Mouse (Mus musculus) spleen, adult 2 months (tissue): Measurements from ENCODE around the gene Clns1a. TPM values are rescaled to one million over a fixed set of nuclear protein-coding genes. Genes with fewer than 3 reads are reported as not detected.

Experiments
- DNase-seq, 2 experiments: peaks; one replicate each; pipeline versions ENCODE4 v3.0.0 to v3.0.0-alpha.2; 2012 to 2021; ENCODE audit warnings: low spot score in 2 of 2, low read depth in 1 of 2
- H3K27ac ChIP-seq: fragments of 200-500 bp; 2 replicates; pipeline ENCODE4 v1.5.1; 2012; ENCODE audit warnings: low read length, inconsistent platforms; ENCODE audit not compliant: insufficient read depth
- H3K27me3 ChIP-seq: fragments of 200-500 bp; 2 replicates; pipeline ENCODE4 v1.6.1; 2012; ENCODE audit warnings: mild to moderate bottlenecking, moderate library complexity, low read length, inconsistent platforms; ENCODE audit not compliant: control insufficient read depth, insufficient read depth
- H3K36me3 ChIP-seq: fragments of 200-500 bp; 2 replicates; pipeline ENCODE4 v1.6.1; 2012; ENCODE audit warnings: mild to moderate bottlenecking, low read length, inconsistent platforms; ENCODE audit not compliant: control insufficient read depth, insufficient read depth
- H3K4me1 ChIP-seq: fragments of 200-500 bp; 2 replicates; pipeline ENCODE4 v1.6.1; 2011; ENCODE audit warnings: inconsistent platforms; ENCODE audit not compliant: control insufficient read depth, insufficient read depth, insufficient read length
- H3K4me3 ChIP-seq: fragments of 200-500 bp; 2 replicates; pipeline ENCODE4 v1.5.1; 2011; ENCODE audit warnings: mild to moderate bottlenecking, inconsistent platforms; ENCODE audit not compliant: insufficient read depth, insufficient read length; ENCODE audit errors: extremely low read depth
- CTCF ChIP-seq: fragments of 200-500 bp; IDR thresholded peaks from 2 replicates; pipeline ENCODE4 v1.5.1; 2011; ENCODE audit warnings: mild to moderate bottlenecking, inconsistent platforms; ENCODE audit not compliant: insufficient read depth, insufficient read length, insufficient replicate concordance; ENCODE audit errors: extremely low read depth
- POLR2A ChIP-seq: fragments of 200-500 bp; IDR thresholded peaks from 2 replicates; pipeline ENCODE4 v1.6.1; 2011; ENCODE audit warnings: low read depth, low read length, inconsistent platforms
- WGBS: fragments of 180-500 bp; shearing (Covaris S2); methylation state at CpG from one replicate; pipeline ENCODE4 v1.1.7; 2018; 5-methylcytosine and 5-hydroxymethylcytosine counted together
- polyA plus RNA-seq: library from polyadenylated mRNA; depleted of rRNA; stranded (reverse); fragments of >200 nt; gene quantifications from 2 replicates; pipeline ENCODE4 v1.2.3, GENCODE M21; 2012

Gene Clns1a
- polyA plus RNA-seq, 1 experiment = 18.4 TPM

GRCm38 (mm10) chr7:97725401-97725800 lies 29.0 kb downstream of the Clns1a start:
- Histone ChIP-seq H3K36me3 (no peaks in the 10 kb centered on the region), H3K4me3 (no peak overlapping the region), H3K4me1 (no peaks in the 10 kb centered on the region), H3K27me3 (no peaks in the 10 kb centered on the region), H3K27ac (no peak overlapping the region)
- WGBS = 95% methylated on average over 6 of the region's 6 CpGs
- TF ChIP-seq CTCF = no peak
- no peak for TF ChIP-seq POLR2A
- no peak for DNase-seq

- Histone ChIP-seq H3K27ac (no peak overlapping the region), H3K4me3 (no peak overlapping the region), H3K36me3 (no peaks in the 10 kb centered on the region), H3K27me3 (no peaks in the 10 kb centered on the region), H3K4me1 (no peaks in the 10 kb centered on the region)
- DNase-seq = no peak
- 85% methylated on average over 7 of the region's 7 CpGs for WGBS
- TF ChIP-seq CTCF (no peak), POLR2A (no peak)
Measured at GRCm38 (mm10) chr7:97726080-97726479, 29.6 kb downstream of the Clns1a start.

GRCm38 (mm10) chr7:97726778-97727177 lies 30.3 kb downstream of the Clns1a start:
- DNase-seq = no peak
- TF ChIP-seq POLR2A (no peak), CTCF (no peak)
- no peak overlapping the region for H3K27ac ChIP-seq
- no peak overlapping the region for H3K4me3 ChIP-seq
- H3K4me1 ChIP-seq = no peaks in the 10 kb centered on the region
- H3K27me3 ChIP-seq = no peaks in the 10 kb centered on the region
- WGBS = 86% methylated on average over 7 of the region's 7 CpGs
- no peaks in the 10 kb centered on the region for H3K36me3 ChIP-seq

GRCm38 (mm10) chr7:97728666-97729614 lies 32.5 kb downstream of the Clns1a start:
- Histone ChIP-seq H3K27me3 (no peaks in the 10 kb centered on the region), H3K4me3 (no peak overlapping the region), H3K27ac (no peak overlapping the region), H3K36me3 (no peaks in the 10 kb centered on the region), H3K4me1 (no peaks in the 10 kb centered on the region)
- WGBS = 86% methylated on average over 14 of the region's 14 CpGs
- no peak for TF ChIP-seq POLR2A
- TF ChIP-seq CTCF = no peak
- no peak for DNase-seq

- no peak for DNase-seq
- Histone ChIP-seq H3K36me3 (no peaks in the 10 kb centered on the region), H3K4me1 (no peaks in the 10 kb centered on the region), H3K27ac (no peak overlapping the region), H3K4me3 (no peak overlapping the region), H3K27me3 (no peaks in the 10 kb centered on the region)
- no peak for TF ChIP-seq CTCF
- no peak for TF ChIP-seq POLR2A
- WGBS = 82% methylated on average over 3 of the region's 3 CpGs
Measured at GRCm38 (mm10) chr7:97730427-97730826, 34.0 kb downstream of the Clns1a start.

- H3K4me1 ChIP-seq = no peaks in the 10 kb centered on the region
- 0 out of 2 replicates have a peak, but pooled peaks cover 3% of the 10 kb centered on the region for H3K27me3 ChIP-seq
- TF ChIP-seq POLR2A (no peak), CTCF (no peak)
- no peak for DNase-seq
- no peaks in the 10 kb centered on the region for H3K36me3 ChIP-seq
- H3K27ac ChIP-seq = no peak overlapping the region
- 71% methylated on average over 5 of the region's 5 CpGs for WGBS
- no peak overlapping the region for H3K4me3 ChIP-seq
Measured at GRCm38 (mm10) chr7:97733606-97734005, 37.2 kb downstream of the Clns1a start.

- Histone ChIP-seq H3K27me3 (0 out of 2 replicates have a peak, but pooled peaks cover 3% of the 10 kb centered on the region), H3K36me3 (no peaks in the 10 kb centered on the region), H3K27ac (no peak overlapping the region), H3K4me3 (no peak overlapping the region), H3K4me1 (no peaks in the 10 kb centered on the region)
- TF ChIP-seq POLR2A (no peak), CTCF (no peak)
- DNase-seq = no peak
- WGBS = 81% methylated on average over 8 of the region's 8 CpGs
Measured at GRCm38 (mm10) chr7:97735021-97735420, 38.6 kb downstream of the Clns1a start.
